Mouse (Mus musculus): Measurements from ENCODE around the gene Slc12a8.

The Slc12a8 gene

DNA sequence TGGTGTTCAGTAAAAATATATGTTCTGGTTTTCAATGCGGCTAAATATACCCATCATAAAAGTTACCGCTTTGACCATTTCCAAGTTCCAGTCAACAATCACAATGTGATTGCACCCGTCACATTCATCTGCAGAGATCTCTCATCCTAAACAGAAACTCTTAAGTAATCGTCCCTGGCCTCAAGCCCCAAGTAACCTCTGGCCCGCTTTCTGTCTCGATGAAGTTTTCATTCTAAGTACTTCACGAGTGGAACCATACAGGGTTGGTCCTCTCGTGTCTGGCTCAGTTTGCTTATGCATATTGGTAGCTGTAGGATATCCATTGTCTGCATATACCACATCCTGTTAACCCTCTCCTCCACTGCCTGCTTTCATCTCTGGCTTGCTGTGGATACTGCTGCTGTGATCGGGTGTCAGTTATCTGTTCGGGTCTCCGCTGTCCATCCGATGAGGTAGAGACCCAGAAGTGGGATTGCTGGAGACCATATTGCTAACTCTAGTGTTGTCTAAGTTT, 181.2 kb downstream of the Slc12a8 start:
- peak; percentile 66 for DNase-seq (ENCODE audit: low read depth)

DNA sequence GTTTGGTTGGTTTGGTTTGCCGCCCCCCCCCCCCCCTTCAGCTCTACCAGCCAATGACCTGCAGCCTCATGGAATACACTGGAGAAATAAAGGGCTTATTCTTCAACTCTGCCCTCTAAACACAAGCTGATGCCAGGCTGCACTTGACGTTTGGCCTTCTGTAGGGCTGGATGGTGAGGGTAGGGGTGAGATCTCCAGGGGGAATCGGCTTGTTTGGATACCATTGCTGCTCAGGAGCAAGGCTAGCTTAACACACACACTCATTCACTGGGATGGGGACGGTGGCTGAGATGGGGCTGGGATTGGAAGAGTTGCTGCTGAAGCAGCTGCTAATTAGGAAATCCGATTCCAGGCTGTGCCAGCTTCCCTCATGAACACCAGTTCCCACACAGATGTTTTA, 183.5 kb downstream of the Slc12a8 start:
- DNase-seq (ENCODE audit: low read depth), result no peak

DNA sequence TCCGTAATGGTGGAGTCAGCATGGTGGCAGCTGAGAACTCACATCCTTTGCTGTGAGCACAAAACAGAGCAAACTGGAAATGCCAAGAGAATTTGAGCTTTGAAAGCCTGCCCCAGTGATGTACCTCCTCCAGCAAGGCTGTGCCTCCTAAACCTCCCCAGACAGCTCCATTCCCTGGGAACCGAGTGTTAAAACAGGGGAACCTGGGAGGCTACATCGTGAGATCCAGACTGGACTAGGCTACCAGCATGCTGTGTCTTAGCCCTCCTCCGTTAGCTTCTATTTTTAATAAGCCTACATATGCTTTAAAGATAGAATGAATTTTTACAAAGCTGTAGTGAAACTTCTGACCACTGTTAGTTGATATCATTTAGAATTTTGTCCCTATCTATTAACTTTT, 184.7 kb downstream of the Slc12a8 start:
- DNase-seq (ENCODE audit: low read depth), result no peak

DNA sequence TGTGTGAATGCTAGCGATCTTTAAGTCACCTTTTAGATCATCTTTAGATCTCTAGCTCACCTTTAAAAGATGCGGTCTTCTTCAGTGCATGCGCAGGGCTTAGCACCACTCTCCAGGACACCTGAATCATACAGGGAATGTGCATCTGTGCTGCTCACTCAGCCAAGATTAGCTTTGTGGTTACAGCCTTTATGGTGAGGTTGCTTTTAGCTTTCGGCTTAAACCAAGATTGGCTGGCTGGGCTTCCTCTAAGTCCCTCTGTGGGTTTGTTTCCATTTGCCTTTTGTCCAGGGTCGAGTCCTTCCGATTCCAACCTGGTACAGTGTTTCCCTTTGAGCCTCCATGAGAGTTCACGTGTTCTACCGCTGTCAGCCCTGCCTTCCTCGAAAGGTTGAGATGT, 187.2 kb downstream of the Slc12a8 start:
- no peak for DNase-seq (ENCODE audit: low read depth)

DNA sequence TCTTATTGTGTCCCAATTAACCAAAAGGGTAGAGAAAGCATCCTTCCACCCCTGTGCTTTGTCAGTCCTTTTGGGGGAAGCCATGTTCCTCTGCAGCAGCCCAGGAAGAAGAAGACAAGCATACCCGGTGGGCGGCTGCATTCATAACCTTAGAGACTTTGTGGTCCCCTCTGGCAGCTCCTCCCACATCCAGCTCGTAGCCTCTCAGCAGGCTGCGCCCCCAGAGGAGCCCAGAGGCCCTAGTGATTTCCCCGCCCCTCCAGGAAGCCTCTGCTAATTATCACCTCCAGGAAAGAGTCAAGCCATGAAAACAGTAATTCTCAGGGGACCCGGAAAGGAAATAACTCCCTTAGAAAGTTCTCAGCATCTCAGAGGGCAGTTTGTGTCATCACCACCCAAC, 188.1 kb downstream of the Slc12a8 start:
- no peak for DNase-seq (ENCODE audit: low read depth)

DNA sequence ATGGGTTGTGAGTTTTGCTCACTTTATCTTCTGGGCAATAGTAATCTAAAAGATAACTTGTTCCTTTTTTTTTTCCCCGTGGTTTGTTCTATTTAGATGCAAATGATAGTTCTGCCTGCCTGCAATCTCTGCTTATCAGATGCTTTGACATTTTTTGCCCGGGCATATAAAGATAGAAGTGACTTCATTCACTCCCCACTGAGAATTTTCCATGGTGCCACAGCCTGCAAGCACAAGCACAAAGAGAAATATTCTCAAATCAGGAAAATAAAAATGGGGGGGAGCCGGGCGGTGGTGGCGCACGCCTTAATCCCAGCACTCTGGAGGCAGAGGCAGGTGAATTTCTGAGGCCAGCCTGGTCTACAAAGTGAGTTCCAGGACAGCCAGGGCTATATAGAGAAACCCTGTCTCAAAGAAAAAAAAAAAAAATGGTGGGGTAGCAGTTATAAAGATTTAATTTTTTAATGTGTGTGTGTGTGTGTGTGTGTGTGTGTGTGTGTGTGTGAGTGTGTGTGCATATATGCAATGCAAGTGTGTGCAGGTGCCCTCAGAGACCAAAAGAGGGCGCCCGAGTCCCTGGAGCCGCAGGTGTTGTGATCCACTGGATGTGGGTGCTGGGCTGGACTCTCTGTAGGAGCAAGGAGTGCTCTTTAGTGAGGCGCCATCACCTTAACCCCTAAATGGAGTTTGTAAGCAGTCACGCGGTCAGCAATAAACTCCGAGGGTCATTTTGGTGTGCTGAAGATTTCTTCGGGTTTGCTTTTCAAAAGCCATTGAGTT, 189.2 kb downstream of the Slc12a8 start:
- no peak for DNase-seq (ENCODE audit: low read depth)

DNA sequence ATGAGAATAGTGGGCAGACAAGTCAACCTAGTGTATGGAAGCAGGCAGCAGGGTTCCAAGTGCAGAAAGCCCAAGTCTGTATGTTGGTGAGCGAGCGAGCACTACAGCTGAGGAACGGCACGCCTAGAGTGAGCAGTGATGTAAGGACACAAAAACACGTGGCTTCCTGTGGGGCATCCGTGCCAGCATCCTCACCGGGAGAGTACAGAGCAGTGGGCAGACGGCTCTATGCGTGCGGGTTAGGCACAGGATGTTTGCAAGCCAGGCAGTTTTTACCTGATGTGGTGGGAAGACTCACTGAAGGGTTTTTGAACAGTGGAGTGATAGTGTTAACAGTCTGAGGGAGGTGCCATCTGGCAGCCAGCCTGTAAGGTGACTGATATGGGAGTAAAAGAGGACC, 190.9 kb downstream of the Slc12a8 start:
- peak; percentile 87 for DNase-seq (ENCODE audit: low read depth)

DNA sequence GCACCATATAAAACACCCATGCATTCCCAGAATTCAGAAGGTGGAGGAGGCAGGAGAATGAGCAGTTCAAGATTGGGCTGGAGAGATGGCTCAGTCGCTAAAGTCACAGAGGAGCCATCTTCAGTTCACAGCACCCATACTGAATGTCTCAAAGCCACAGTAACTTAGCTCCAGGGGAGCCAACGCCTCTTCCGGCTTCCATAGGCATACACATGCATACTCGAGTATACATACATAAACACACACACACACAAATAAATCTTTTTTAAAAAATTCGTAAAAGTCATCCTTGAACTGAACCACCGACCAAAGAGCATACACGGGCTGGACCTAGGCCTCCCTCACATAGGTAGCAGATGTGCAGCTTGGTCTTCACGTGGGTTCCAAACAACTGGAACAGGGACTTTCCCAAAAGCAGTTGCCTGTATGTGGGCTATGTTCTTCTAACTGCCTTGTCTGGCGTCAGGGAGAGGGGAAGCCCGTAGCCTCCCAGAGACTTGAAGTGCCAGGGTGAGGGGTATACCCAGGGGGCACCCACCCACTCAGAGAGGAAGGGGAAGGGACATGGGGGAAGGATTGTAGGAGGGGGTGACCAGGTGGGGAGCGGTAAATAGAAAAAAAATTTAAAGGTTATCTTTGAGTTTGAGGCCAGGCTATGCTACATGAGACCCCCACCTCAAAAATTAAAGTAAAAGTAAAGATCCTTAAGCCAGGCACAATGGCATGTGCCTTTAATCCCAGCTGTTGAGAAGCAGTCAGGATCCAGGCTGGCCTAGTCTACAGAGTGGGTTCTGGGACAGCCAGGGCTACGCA, 191.7 kb downstream of the Slc12a8 start:
- DNase-seq (ENCODE audit: low read depth), result peak; percentile 41
